Mouse (Mus musculus) CH12.LX (cell line): ENCODE measurements around the gene 4930583I09Rik. TPM values are rescaled to one million over a fixed set of nuclear protein-coding genes. Genes with fewer than 3 reads are reported as not detected.

ENCODE experiments used
- DNase-seq: peaks from one replicate; pipeline ENCODE4 v3.0.0-alpha.2; 2013; ENCODE audit errors: extremely low read depth
- H3K27ac ChIP-seq: 2 replicates; pipeline ENCODE4 v1.5.1; 2012; ENCODE audit warnings: low read depth, mild to moderate bottlenecking, control low read depth, moderate library complexity; ENCODE audit not compliant: insufficient read depth
- H3K27me3 ChIP-seq: replicated peaks from 2 replicates; pipeline ENCODE3; 2012; ENCODE audit warnings: inconsistent platforms
- H3K36me3 ChIP-seq, 2 experiments: replicated peaks in 1 of 2; 2 replicates each; pipeline versions ENCODE3 to v1.6.1; 2012; ENCODE audit warnings: inconsistent platforms in 1 of 2, low read length in 1 of 2, mild to moderate bottlenecking in 1 of 2, mixed read lengths in 1 of 2, moderate library complexity in 1 of 2; ENCODE audit not compliant: control insufficient read depth in 1 of 2, insufficient read depth in 1 of 2
- H3K4me1 ChIP-seq, 2 experiments: 2 replicates each; pipeline ENCODE4 v1.6.1; 2012; ENCODE audit warnings: inconsistent platforms in 1 of 2, moderate library complexity in 1 of 2; ENCODE audit not compliant: insufficient read depth in 2 of 2, control insufficient read depth in 1 of 2
- H3K4me2 ChIP-seq: 2 replicates; pipeline ENCODE4 v1.6.1; 2012; ENCODE audit warnings: low read depth, mild to moderate bottlenecking, control low read depth; ENCODE audit not compliant: poor library complexity, insufficient read depth, severe bottlenecking
- H3K4me3 ChIP-seq, 3 experiments: fragments of 150-350 bp in 1 of 3; sonication (generic) in 1 of 3; replicated peaks in 1 of 3; 2 replicates each; pipeline versions ENCODE3 to v1.5.1; 2011 to 2012; ENCODE audit warnings: low read depth in 2 of 3, low read length in 2 of 3, mild to moderate bottlenecking in 2 of 3, moderate library complexity in 2 of 3, control low read depth in 1 of 3, improper control_type of control experiment in 1 of 3, inconsistent platforms in 1 of 3, mixed read lengths in 1 of 3; ENCODE audit not compliant: poor library complexity in 1 of 3
- H3K79me2 ChIP-seq: replicated peaks from 2 replicates; pipeline ENCODE4 v1.6.1; 2012; ENCODE audit warnings: mild to moderate bottlenecking, moderate library complexity; ENCODE audit not compliant: control insufficient read depth, poor library complexity, insufficient read depth, severe bottlenecking; ENCODE audit errors: extremely low read depth
- H3K9ac ChIP-seq: 2 replicates; pipeline ENCODE4 v1.6.1; 2012; ENCODE audit warnings: low read depth, mild to moderate bottlenecking, control low read depth, moderate library complexity; ENCODE audit not compliant: insufficient read depth
- H3K9me3 ChIP-seq: replicated peaks from 2 replicates; pipeline ENCODE3; 2012; ENCODE audit warnings: low read length, inconsistent platforms, mixed read lengths
- BHLHE40 ChIP-seq: IDR thresholded peaks from 2 replicates; pipeline ENCODE4 v1.6.1; 2011; ENCODE audit warnings: mild to moderate bottlenecking, low read depth, low read length, improper control_type of control experiment
- CHD2 ChIP-seq: IDR thresholded peaks from 2 replicates; pipeline ENCODE4 v1.6.1; 2011; ENCODE audit warnings: low read length, improper control_type of control experiment
- ELF1 ChIP-seq: IDR thresholded peaks from 2 replicates; pipeline ENCODE4 v1.6.1; 2014; ENCODE audit warnings: low read depth, mild to moderate bottlenecking, inconsistent platforms, low read length, improper control_type of control experiment
- EP300 ChIP-seq: IDR thresholded peaks from 2 replicates; pipeline ENCODE4 v1.6.1; 2011; ENCODE audit warnings: low read length, improper control_type of control experiment
- ETS1 ChIP-seq: conservative IDR thresholded peaks from 2 replicates; pipeline ENCODE4 v1.6.1; 2012; ENCODE audit warnings: low read depth, mild to moderate bottlenecking, inconsistent platforms, low read length, improper control_type of control experiment, moderate library complexity
- IRF4 ChIP-seq: IDR thresholded peaks from 2 replicates; pipeline ENCODE4 v1.6.1; 2014; ENCODE audit warnings: low read depth, mild to moderate bottlenecking, inconsistent platforms, low read length, improper control_type of control experiment
- JUN ChIP-seq: IDR thresholded peaks from 2 replicates; pipeline ENCODE4 v1.6.1; 2011; ENCODE audit warnings: low read depth, mild to moderate bottlenecking, low read length, improper control_type of control experiment, moderate library complexity; ENCODE audit not compliant: insufficient read depth
- KAT2A ChIP-seq: IDR thresholded peaks from 2 replicates; pipeline ENCODE4 v1.6.1; 2012; ENCODE audit warnings: low read length, improper control_type of control experiment, inconsistent platforms; ENCODE audit not compliant: insufficient replicate concordance
- MAFK ChIP-seq: IDR thresholded peaks from 2 replicates; pipeline ENCODE4 v1.6.1; 2011; ENCODE audit warnings: low read length, improper control_type of control experiment; ENCODE audit not compliant: insufficient replicate concordance
- MAX ChIP-seq: IDR thresholded peaks from 2 replicates; pipeline ENCODE4 v1.6.1; 2011; ENCODE audit warnings: low read length, improper control_type of control experiment
- MAZ ChIP-seq: IDR thresholded peaks from 2 replicates; pipeline ENCODE4 v1.6.1; 2012; ENCODE audit warnings: low read depth, mild to moderate bottlenecking, inconsistent platforms, low read length, improper control_type of control experiment, moderate library complexity
- MEF2A ChIP-seq: IDR thresholded peaks from 2 replicates; pipeline ENCODE4 v1.6.1; 2014; ENCODE audit warnings: low read depth, mild to moderate bottlenecking, inconsistent platforms, low read length, improper control_type of control experiment, borderline replicate concordance
- MYC ChIP-seq: IDR thresholded peaks from 2 replicates; pipeline ENCODE4 v1.6.1; 2011; ENCODE audit warnings: low read depth, mild to moderate bottlenecking, improper control_type of control experiment, low read length
- NRF1 ChIP-seq: IDR thresholded peaks from 2 replicates; pipeline ENCODE4 v1.6.1; 2014; ENCODE audit warnings: low read depth, mild to moderate bottlenecking, inconsistent platforms, low read length, improper control_type of control experiment, moderate library complexity
- POLR2AphosphoS2 ChIP-seq: IDR thresholded peaks from 2 replicates; pipeline ENCODE4 v1.6.1; 2011; ENCODE audit warnings: low read depth, low read length, improper control_type of control experiment
- RCOR1 ChIP-seq: conservative IDR thresholded peaks from 2 replicates; pipeline ENCODE4 v1.6.1; 2012; ENCODE audit warnings: low read depth, mild to moderate bottlenecking, inconsistent platforms, low read length, improper control_type of control experiment
- SIN3A ChIP-seq: IDR thresholded peaks from 2 replicates; pipeline ENCODE4 v1.6.1; 2012; ENCODE audit warnings: low read length, improper control_type of control experiment, inconsistent platforms
- SMC3 ChIP-seq: IDR thresholded peaks from 2 replicates; pipeline ENCODE4 v1.6.1; 2011; ENCODE audit warnings: low read depth, low read length, improper control_type of control experiment
- TBP ChIP-seq: conservative IDR thresholded peaks from 2 replicates; pipeline ENCODE4 v1.6.1; 2011; ENCODE audit warnings: low read depth, low read length, improper control_type of control experiment
- TCF12 ChIP-seq: IDR thresholded peaks from 2 replicates; pipeline ENCODE4 v1.6.1; 2014; ENCODE audit warnings: low read depth, mild to moderate bottlenecking, inconsistent platforms, low read length, improper control_type of control experiment
- UBTF ChIP-seq: IDR thresholded peaks from 2 replicates; pipeline ENCODE4 v1.6.1; 2012; ENCODE audit warnings: low read depth, mild to moderate bottlenecking, inconsistent platforms, low read length, improper control_type of control experiment, moderate library complexity
- USF2 ChIP-seq: conservative IDR thresholded peaks from 2 replicates; pipeline ENCODE4 v1.6.1; 2011; ENCODE audit warnings: low read depth, low read length, improper control_type of control experiment
- ZKSCAN1 ChIP-seq: IDR thresholded peaks from 2 replicates; pipeline ENCODE4 v1.6.1; 2012; ENCODE audit warnings: low read depth, inconsistent platforms, low read length, improper control_type of control experiment, borderline replicate concordance
- ZMIZ1 ChIP-seq: IDR thresholded peaks from 2 replicates; pipeline ENCODE4 v1.6.1; 2012; ENCODE audit warnings: low read depth, mild to moderate bottlenecking, inconsistent platforms, low read length, improper control_type of control experiment
- dilution Hi-C: fragments of 300-500 bp; cut with MboI; formaldehyde crosslinking; loops from 2 replicates; pipeline ENCODE4 v1.14.3; 2020; ENCODE audit warnings: low sequenced_read_pairs; ENCODE audit not compliant: extremely low pct_unique_long_range_greater_than_20kb, extremely low pct_ligation_motif_present
- in situ Hi-C: fragments of 300-500 bp; cut with MboI; formaldehyde crosslinking; loops from 3 replicates; pipeline ENCODE4 v1.14.3; 2019; ENCODE audit warnings: low sequenced_read_pairs, low pct_ligation_motif_present, low pct_unique_long_range_greater_than_20kb, mixed read lengths
- polyA plus RNA-seq: library from polyadenylated mRNA; unstranded; fragments of >175 nt; gene quantifications from 2 replicates; pipeline ENCODE4 v1.2.1, GENCODE M21; 2012; ENCODE audit warnings: low read depth; ENCODE audit not compliant: insufficient read length
- total RNA-seq, 2 experiments: library from RNA; depleted of rRNA; stranded (reverse); fragments of 300-350 nt in 1 of 2; fragments of >200 nt in 1 of 2; gene quantifications; 2 replicates each; pipeline ENCODE4 v1.2.3; 2012 to 2014

The 4930583I09Rik gene
- total and polyA plus RNA-seq, 3 experiments, result not detected

DNA sequence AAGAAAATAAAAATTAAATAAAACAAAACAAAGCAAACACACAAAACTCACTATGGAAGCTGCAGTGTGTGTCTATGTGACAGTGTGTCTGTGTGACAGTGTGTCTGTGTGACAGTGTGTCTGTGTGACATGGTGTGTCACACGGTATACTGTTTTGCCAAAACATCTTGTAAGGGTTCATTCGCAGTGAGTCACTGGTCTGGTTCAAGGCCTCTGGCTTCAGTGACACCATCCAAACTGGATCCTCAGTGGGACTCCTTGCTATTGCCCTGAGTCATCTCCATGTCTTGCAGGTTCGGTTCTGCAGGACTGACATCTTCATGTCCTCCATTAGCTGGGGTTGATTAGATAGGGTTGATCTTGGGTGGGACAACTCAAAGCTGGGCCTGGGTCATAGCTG is 43.8 kb downstream of the 4930583I09Rik start:
- Histone ChIP-seq H3K36me3 (no peaks in the 10 kb centered on the region), H3K9ac (no peak overlapping the region), H3K27me3 (no peaks in the 10 kb centered on the region), H3K9me3 (no peaks in the 10 kb centered on the region), H3K4me1 (peaks cover 4 to 38% of the 10 kb centered on the region in 2 experiments), H3K27ac (no peak overlapping the region), H3K4me2 (no peak overlapping the region), H3K79me2 (no peaks in the 10 kb centered on the region), H3K4me3 (no peak overlapping the region)
- in situ Hi-C loops (no loop called here), dilution Hi-C loops (no loop called here)
- DNase-seq, result no peak
- TF ChIP-seq MAFK, result no peak
- no peak for TF ChIP-seq SMC3
- no peak for TF ChIP-seq SIN3A
- no peak for TF ChIP-seq ELF1
- TF ChIP-seq TCF12, result no peak
- TF ChIP-seq BHLHE40, result no peak
- no peak for TF ChIP-seq NRF1
- no peak for TF ChIP-seq MAX

DNA sequence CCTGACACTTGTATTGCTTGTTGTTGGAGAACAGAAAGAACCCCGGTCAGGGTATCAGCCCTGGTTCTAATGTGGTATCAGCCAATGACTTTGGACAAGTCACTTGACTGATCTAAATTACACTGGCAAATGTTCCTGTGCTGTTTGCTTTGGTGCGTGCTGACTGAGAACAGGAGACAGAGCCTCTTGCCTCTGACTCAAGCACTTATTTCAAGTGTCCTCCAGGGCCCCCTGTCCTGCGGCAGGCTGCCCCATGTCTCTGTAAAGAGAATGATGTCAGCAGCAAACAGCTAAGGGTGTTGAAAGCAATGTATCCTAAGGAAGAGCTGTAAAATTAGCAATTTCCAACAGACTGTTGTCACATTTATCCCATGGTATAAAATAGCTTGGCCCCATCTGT is 46.7 kb downstream of the 4930583I09Rik start:
- in situ Hi-C loops (no loop called here), dilution Hi-C loops (no loop called here)

DNA sequence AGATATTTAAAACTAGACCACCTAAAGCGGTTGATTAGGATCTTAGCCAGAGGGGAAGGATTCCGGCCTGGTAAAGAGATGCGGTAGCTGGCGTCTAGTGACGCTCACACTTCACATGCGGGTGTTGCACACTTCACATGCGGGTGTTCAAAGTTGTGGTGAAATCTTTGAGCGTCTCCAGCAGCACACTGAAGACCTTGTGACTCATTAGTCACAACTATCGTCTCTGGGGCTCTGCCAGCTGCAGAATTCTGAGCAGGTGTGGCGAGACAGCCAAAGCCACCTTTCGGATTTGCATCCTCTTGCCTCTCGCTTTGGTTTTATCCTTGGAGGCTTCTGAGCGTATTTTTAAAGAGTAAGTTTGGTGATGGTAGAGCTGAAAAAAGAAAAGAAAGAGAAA is 47.6 kb downstream of the 4930583I09Rik start:
- H3K9me3 ChIP-seq, result no peaks in the 10 kb centered on the region
- H3K4me3 ChIP-seq, result no peak overlapping the region
- H3K9ac ChIP-seq, result no peak overlapping the region
- H3K79me2 ChIP-seq, result no peaks in the 10 kb centered on the region
- no peaks in the 10 kb centered on the region for H3K27me3 ChIP-seq
- H3K4me2 ChIP-seq, result peak overlapping the region; percentile 38; the same call in 1 of the 2 replicates
- no peaks in the 10 kb centered on the region for H3K36me3 ChIP-seq
- H3K27ac ChIP-seq, result no peak overlapping the region
- peak; percentile 60 for DNase-seq
- dilution Hi-C loops (no loop called here), in situ Hi-C loops (no loop called here)
- H3K4me1 ChIP-seq, result peaks cover 4 to 29% of the 10 kb centered on the region in 2 experiments
- TF ChIP-seq CHD2 (no peak), ZMIZ1 (no peak), ZKSCAN1 (no peak), JUN (no peak), BHLHE40 (peak; percentile 92), MAZ (no peak), UBTF (no peak), ELF1 (no peak), USF2 (no peak), EP300 (peak; percentile 60; the same call in 1 of the 2 replicates), RCOR1 (no peak), TCF12 (peak; percentile 64), SIN3A (0 out of 2 replicates have a peak, but pooled peaks have one; percentile 22), MEF2A (0 out of 2 replicates have a peak, but pooled peaks have one; percentile 23), MYC (no peak), IRF4 (no peak), KAT2A (no peak), POLR2AphosphoS2 (no peak)

More for the DNA sequence above, 46.7 kb downstream of the 4930583I09Rik start:
- H3K9ac ChIP-seq, result no peak overlapping the region
- no peaks in the 10 kb centered on the region for H3K79me2 ChIP-seq
- no peak for TF ChIP-seq JUN
- peak; percentile 51; the same call in 1 of the 2 replicates for TF ChIP-seq MEF2A
- no peak for TF ChIP-seq UBTF
- peak; percentile 67 for TF ChIP-seq IRF4
- no peak for TF ChIP-seq TBP
- TF ChIP-seq BHLHE40, result peak; percentile 33; the same call in 1 of the 2 replicates
- TF ChIP-seq SMC3, result no peak
- peak; percentile 28; the same call in 1 of the 2 replicates for TF ChIP-seq ETS1
- TF ChIP-seq, all 38 proteins: peak for 4
- Histone ChIP-seq H3K36me3 (no peaks in the 10 kb centered on the region), H3K27me3 (no peaks in the 10 kb centered on the region), H3K4me3 (no peak overlapping the region), H3K4me1 (peaks cover 4 to 29% of the 10 kb centered on the region in 2 experiments), H3K27ac (no peak overlapping the region), H3K4me2 (peak overlapping the region; percentile 18), H3K9me3 (no peaks in the 10 kb centered on the region)
- DNase-seq, result no peak
